Mouse (Mus musculus): ENCODE results near the gene Ucp1. TPM values are rescaled to one million over a fixed set of nuclear protein-coding genes. Genes with fewer than 3 reads are reported as not detected.
A peak's percentile ranks its signal among the peaks of the same experiment; 100 is the strongest.

Gene Ucp1
- polyA plus RNA-seq, 1 experiment from 2014 or later = not detected

DNA sequence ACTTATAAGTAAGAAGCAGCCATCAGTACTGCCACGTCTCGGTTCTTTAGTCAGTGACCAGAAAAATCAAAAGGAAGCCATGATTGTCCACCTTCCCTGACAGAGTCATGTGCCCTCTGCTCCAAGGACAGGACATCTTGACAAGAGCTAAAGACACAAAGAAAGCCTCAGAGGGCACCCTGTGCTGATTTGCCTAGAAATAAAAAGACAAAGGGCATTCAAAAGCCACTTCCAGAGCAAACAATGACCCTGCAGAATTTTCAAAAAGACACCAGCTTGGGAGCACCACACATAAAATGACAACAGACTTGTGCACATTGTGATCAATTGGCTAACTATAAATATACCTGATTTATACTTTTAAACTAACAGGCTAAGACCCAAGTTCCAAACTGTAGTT lies 25.5 kb downstream of the Ucp1 start:
- WGBS = 35% methylated on average over 2 of the region's 2 CpGs

DNA sequence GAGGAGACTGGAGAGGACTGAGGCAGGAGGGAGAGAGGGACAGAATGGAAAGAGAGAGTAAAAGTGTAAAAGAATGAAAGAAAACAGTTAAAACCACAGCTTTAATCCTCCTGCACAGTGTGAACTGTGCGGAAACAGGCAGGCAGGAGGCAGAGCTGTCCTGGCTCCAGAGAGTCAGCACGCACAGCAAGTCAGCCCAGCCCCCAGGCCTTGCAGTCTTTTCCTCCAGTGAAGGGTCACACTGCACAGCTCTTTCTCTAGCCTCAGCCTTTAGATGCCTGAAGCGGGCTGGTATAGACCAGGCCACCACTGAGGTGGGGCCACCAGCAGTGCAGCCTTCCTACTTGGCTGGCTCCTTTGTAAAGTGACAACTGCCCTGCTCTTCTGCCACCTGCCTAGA lies 30.4 kb downstream of the Ucp1 start:
- DNase-seq (ENCODE audit: low spot score) = no peak
- Histone ChIP-seq H3K4me3 (ENCODE audit: low read depth, low read length) (no peak overlapping the region), H3K27ac (ENCODE audit: low read depth, low read length) (no peak overlapping the region), H3K4me1 (replicated peaks; ENCODE audit: control insufficient read depth, insufficient read depth, low read length) (no peaks in the 10 kb centered on the region), H3K9me3 (ENCODE audit: control insufficient read depth, low read length) (no peaks in the 10 kb centered on the region), H3K36me3 (ENCODE audit: control insufficient read depth, insufficient read depth, low read length) (no peaks in the 10 kb centered on the region), H3K4me2 (replicated peaks; ENCODE audit: low read depth, low read length) (no peak overlapping the region), H3K27me3 (ENCODE audit: control insufficient read depth, insufficient read depth, low read length) (no peaks in the 10 kb centered on the region), H3K9ac (ENCODE audit: low read depth, low read length) (no peak overlapping the region)
- WGBS = 42% methylated on average over 3 of the region's 3 CpGs
- no peak for ATAC-seq (ENCODE audit: low FRiP score)

More for the DNA sequence above, 25.5 kb downstream of the Ucp1 start:
- no peak for DNase-seq (ENCODE audit: low spot score)
- Histone ChIP-seq H3K36me3 (ENCODE audit: control insufficient read depth, insufficient read depth, low read length) (no peaks in the 10 kb centered on the region), H3K9me3 (ENCODE audit: control insufficient read depth, low read length) (no peaks in the 10 kb centered on the region), H3K4me2 (replicated peaks; ENCODE audit: low read depth, low read length) (no peak overlapping the region), H3K27me3 (ENCODE audit: control insufficient read depth, insufficient read depth, low read length) (no peaks in the 10 kb centered on the region), H3K4me1 (replicated peaks; ENCODE audit: control insufficient read depth, insufficient read depth, low read length) (no peaks in the 10 kb centered on the region), H3K4me3 (ENCODE audit: low read depth, low read length) (no peak overlapping the region), H3K27ac (ENCODE audit: low read depth, low read length) (no peak overlapping the region), H3K9ac (ENCODE audit: low read depth, low read length) (no peak overlapping the region)
- ATAC-seq (ENCODE audit: low FRiP score) = no peak

DNA sequence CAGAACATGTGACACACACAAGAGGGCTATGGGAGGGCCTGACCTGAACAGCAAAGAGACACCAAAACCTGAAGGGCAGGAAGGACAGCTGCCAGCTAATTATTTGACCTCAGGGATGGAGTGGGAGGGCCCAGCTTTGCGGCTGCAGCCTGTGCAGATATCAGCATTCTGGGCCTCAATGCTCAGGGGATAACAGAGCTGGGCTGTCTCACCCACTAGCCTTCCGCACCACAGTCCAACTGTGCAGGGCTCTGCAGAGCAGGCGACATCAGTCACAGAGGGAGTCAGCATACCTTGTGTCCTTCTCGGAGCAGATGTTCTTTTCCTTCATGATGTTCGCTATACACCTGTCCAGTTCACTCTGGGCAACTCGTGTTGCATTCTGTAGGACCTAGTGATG lies 32.2 kb downstream of the Ucp1 start:
- H3K4me3 ChIP-seq (ENCODE audit: low read depth, low read length) = no peak overlapping the region
- no peaks in the 10 kb centered on the region for H3K36me3 ChIP-seq (ENCODE audit: control insufficient read depth, insufficient read depth, low read length)
- no peak overlapping the region for H3K9ac ChIP-seq (ENCODE audit: low read depth, low read length)
- no peak for ATAC-seq (ENCODE audit: low FRiP score)
- no peaks in the 10 kb centered on the region for H3K9me3 ChIP-seq (ENCODE audit: control insufficient read depth, low read length)
- no peak overlapping the region for H3K4me2 ChIP-seq (replicated peaks; ENCODE audit: low read depth, low read length)
- H3K4me1 ChIP-seq (replicated peaks; ENCODE audit: control insufficient read depth, insufficient read depth, low read length) = no peaks in the 10 kb centered on the region
- H3K27me3 ChIP-seq (ENCODE audit: control insufficient read depth, insufficient read depth, low read length) = no peaks in the 10 kb centered on the region
- DNase-seq (ENCODE audit: low spot score) = no peak
- WGBS = 92% methylated on average over 6 of the region's 6 CpGs
- H3K27ac ChIP-seq (ENCODE audit: low read depth, low read length) = no peak overlapping the region

DNA sequence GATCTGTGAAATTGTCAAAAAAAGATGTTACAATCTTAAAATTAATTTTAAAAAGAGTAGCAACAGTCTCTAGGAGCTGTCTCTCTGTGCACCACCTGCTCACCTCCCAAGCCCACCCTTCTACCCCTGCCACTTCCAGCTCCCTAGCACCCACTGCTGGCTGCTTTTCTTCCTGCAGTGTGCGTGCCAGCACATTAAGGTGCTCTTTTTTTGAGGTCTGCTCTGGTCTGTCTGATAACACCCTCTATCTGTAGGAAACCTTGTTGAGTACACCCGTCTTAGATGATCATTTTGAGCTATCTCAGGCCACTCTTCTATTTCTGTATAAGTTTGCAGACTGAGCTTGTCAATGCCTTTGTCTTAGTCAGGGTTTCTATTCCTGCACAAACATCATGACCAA lies 32.9 kb downstream of the Ucp1 start:
- Histone ChIP-seq H3K9ac (ENCODE audit: low read depth, low read length) (no peak overlapping the region), H3K36me3 (ENCODE audit: control insufficient read depth, insufficient read depth, low read length) (no peaks in the 10 kb centered on the region), H3K4me1 (replicated peaks; ENCODE audit: control insufficient read depth, insufficient read depth, low read length) (no peaks in the 10 kb centered on the region), H3K27ac (ENCODE audit: low read depth, low read length) (no peak overlapping the region), H3K4me3 (ENCODE audit: low read depth, low read length) (no peak overlapping the region), H3K9me3 (ENCODE audit: control insufficient read depth, low read length) (no peaks in the 10 kb centered on the region), H3K27me3 (ENCODE audit: control insufficient read depth, insufficient read depth, low read length) (no peaks in the 10 kb centered on the region), H3K4me2 (replicated peaks; ENCODE audit: low read depth, low read length) (no peak overlapping the region)
- 89% methylated on average over 2 of the region's 2 CpGs for WGBS
- ATAC-seq (ENCODE audit: low FRiP score) (no peak), DNase-seq (ENCODE audit: low spot score) (no peak)

DNA sequence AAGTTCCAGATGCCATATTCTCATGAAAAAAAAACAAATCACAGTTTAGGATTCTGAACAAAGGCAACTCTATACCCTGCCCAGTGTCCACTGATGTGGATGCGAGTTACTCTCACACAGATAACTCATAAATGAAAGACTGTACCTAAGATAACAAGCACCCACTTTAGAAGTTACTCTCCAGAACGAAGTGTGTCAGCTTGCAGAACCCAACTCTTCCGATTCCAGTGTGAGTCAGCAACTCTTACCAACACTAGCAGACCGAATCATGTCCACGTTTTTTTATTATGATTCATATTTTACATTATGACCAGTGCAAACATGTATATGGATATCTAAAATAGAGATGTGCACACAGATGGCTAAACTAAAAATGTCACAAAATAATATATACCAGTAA lies 37.7 kb downstream of the Ucp1 start:
- no peak overlapping the region for H3K27ac ChIP-seq (ENCODE audit: low read depth, low read length)
- 90% methylated on average over 5 of the region's 5 CpGs for WGBS
- H3K9me3 ChIP-seq (ENCODE audit: control insufficient read depth, low read length) = no peaks in the 10 kb centered on the region
- H3K4me2 ChIP-seq (replicated peaks; ENCODE audit: low read depth, low read length) = no peak overlapping the region
- ATAC-seq (ENCODE audit: low FRiP score) = no peak
- H3K9ac ChIP-seq (ENCODE audit: low read depth, low read length) = no peak overlapping the region
- no peaks in the 10 kb centered on the region for H3K36me3 ChIP-seq (ENCODE audit: control insufficient read depth, insufficient read depth, low read length)
- H3K4me3 ChIP-seq (ENCODE audit: low read depth, low read length) = no peak overlapping the region
- no peak for DNase-seq (ENCODE audit: low spot score)
- H3K27me3 ChIP-seq (ENCODE audit: control insufficient read depth, insufficient read depth, low read length) = no peaks in the 10 kb centered on the region
- no peaks in the 10 kb centered on the region for H3K4me1 ChIP-seq (replicated peaks; ENCODE audit: control insufficient read depth, insufficient read depth, low read length)

DNA sequence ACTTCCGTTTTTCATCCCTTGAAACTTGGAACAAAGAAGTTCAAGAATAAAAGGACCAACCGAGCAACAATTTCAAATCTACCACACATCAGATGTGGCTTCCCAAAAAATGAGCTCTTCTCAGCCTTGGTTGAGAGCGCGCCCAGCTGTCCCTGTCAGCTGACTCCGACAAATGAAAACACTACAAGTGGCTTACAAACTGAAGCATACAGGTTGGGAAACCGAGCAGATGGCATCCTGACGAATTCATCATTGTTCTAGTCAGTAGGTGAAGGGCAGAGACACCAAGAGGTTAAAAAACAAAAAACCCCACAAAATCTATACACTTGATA lies 41.4 kb downstream of the Ucp1 start:
- Histone ChIP-seq H3K9me3 (ENCODE audit: control insufficient read depth, low read length) (no peaks in the 10 kb centered on the region), H3K9ac (ENCODE audit: low read depth, low read length) (peak overlapping the region; percentile 81), H3K27me3 (ENCODE audit: control insufficient read depth, insufficient read depth, low read length) (no peaks in the 10 kb centered on the region), H3K36me3 (ENCODE audit: control insufficient read depth, insufficient read depth, low read length) (no peaks in the 10 kb centered on the region), H3K4me1 (replicated peaks; ENCODE audit: control insufficient read depth, insufficient read depth, low read length) (no peaks in the 10 kb centered on the region), H3K4me3 (ENCODE audit: low read depth, low read length) (peak overlapping the region; percentile 64), H3K4me2 (replicated peaks; ENCODE audit: low read depth, low read length) (peak overlapping the region; percentile 65), H3K27ac (ENCODE audit: low read depth, low read length) (peak overlapping the region; percentile 8; the same call in 1 of the 2 replicates)
- WGBS = 12% methylated on average over 7 of the region's 7 CpGs
- peak; percentile 56 for DNase-seq (ENCODE audit: low spot score)
- peak; percentile 11; the same call in 1 of the 2 replicates for ATAC-seq (ENCODE audit: low FRiP score)

DNA sequence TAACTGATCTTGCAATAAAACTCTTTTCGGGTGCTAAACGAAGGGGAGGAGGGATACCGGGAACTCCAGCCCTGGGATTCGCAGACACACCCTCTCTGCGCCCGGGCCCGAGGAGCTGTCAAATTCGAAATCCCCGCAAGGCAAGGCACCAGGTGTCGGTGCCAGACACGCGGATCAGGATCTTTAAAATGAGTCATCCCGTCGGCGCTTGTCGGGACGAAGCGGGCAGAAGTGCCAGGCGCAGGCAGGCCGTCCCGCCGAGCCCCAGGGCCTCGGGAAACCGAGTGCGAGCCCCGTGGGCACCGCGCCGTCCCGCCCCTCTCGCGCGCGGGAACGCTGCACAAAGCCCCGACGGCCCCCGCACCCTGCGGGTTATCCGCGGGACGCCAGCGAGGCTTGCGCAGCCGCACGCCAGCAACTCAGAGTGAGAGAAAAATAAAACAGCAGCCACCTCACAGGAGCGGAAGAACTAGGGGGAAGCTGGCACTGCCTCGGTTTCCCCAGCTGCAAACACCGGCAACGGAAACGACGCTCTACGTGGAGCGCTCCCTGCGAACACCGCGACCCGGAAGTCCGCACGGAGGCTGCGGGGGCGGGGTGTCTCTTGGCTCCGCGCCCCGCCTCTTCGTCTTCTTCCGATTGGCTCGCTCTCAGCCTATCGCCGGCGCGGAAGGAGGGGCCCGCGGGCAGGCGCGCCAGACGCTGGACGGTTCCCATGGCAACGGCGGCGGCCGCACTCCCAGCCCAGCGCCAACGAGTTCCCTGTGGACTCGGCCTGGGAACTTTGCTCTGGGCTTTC lies 41.9 kb downstream of the Ucp1 start, which contains the start of gene Elmod2:
TSS of gene Elmod2 (minus strand) at position 588 of the 799 bp plus-strand sequence.
- H3K27ac ChIP-seq (ENCODE audit: low read depth, low read length) = peak within 1 kb of the TSS; percentile 8; the same call in 1 of the 2 replicates
- H3K4me3 ChIP-seq (ENCODE audit: low read depth, low read length) = peak within 1 kb of the TSS; percentile 64
- no peaks in the 10 kb centered on the region for H3K36me3 ChIP-seq (ENCODE audit: control insufficient read depth, insufficient read depth, low read length)
- peak within 1 kb of the TSS; percentile 81 for H3K9ac ChIP-seq (ENCODE audit: low read depth, low read length)
- WGBS = 2% methylated on average over 71 of the region's 85 CpGs
- H3K27me3 ChIP-seq (ENCODE audit: control insufficient read depth, insufficient read depth, low read length) = no peaks in the 10 kb centered on the region
- peak within 1 kb of the TSS; percentile 65 for H3K4me2 ChIP-seq (replicated peaks; ENCODE audit: low read depth, low read length)
- peak; percentile 99 for DNase-seq (ENCODE audit: low spot score)
- peak; percentile 99 for ATAC-seq (ENCODE audit: low FRiP score)
- H3K4me1 ChIP-seq (replicated peaks; ENCODE audit: control insufficient read depth, insufficient read depth, low read length) = no peaks in the 10 kb centered on the region
- H3K9me3 ChIP-seq (ENCODE audit: control insufficient read depth, low read length) = no peaks in the 10 kb centered on the region

DNA sequence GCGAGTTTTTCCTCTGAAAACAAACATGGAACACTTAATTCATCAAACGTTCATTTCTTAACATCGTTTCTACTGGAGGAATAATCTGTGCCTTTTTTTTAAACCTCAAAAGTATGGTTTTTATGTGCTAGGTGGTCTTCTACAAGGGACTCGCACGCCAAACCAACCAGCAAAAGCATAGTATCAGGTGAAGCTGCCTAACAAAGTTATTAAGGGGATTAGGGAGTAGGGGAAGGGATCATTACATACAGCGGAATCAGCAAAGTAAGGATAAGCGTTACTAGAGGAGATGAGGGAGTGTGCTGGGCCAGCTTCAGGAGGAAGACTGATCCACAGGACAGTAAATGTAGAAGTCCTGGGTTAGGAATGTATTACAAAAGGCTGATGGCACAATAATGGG lies 42.7 kb downstream of the Ucp1 start:
- DNase-seq (ENCODE audit: low spot score) = no peak
- no peaks in the 10 kb centered on the region for H3K4me1 ChIP-seq (replicated peaks; ENCODE audit: control insufficient read depth, insufficient read depth, low read length)
- no peaks in the 10 kb centered on the region for H3K9me3 ChIP-seq (ENCODE audit: control insufficient read depth, low read length)
- H3K36me3 ChIP-seq (ENCODE audit: control insufficient read depth, insufficient read depth, low read length) = no peaks in the 10 kb centered on the region
- 15% methylated on average over 7 of the region's 7 CpGs for WGBS
- no peak overlapping the region for H3K27ac ChIP-seq (ENCODE audit: low read depth, low read length)
- peak overlapping the region; percentile 42 for H3K4me2 ChIP-seq (replicated peaks; ENCODE audit: low read depth, low read length)
- peak; percentile 13; the same call in 1 of the 2 replicates for ATAC-seq (ENCODE audit: low FRiP score)
- H3K27me3 ChIP-seq (ENCODE audit: control insufficient read depth, insufficient read depth, low read length) = no peaks in the 10 kb centered on the region
- no peak overlapping the region for H3K9ac ChIP-seq (ENCODE audit: low read depth, low read length)
- peak overlapping the region; percentile 64 for H3K4me3 ChIP-seq (ENCODE audit: low read depth, low read length)

DNA sequence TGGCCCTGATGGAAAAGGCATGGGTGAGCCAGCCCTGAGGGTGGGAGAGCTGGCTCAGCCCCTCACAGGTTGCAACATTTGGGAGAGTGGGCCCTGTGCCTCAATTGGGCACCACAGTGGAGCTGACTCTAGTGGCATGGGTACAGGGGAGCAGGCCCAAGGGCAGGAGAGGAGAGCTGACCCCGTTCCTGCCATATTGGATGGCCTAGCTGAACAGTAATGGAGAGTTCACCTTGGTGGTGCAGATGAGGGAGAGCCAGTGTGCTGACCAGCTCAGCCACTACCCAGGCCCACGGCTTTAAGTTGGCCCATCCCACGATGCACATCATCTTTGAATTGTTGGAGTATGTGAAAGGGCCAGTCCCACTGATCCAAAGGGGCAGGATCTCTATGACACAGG lies 51.9 kb downstream of the Ucp1 start:
- no peak for ATAC-seq (ENCODE audit: low FRiP score)
- no peak overlapping the region for H3K4me2 ChIP-seq (replicated peaks; ENCODE audit: low read depth, low read length)

More for the DNA sequence above, 51.9 kb downstream of the Ucp1 start:
- Histone ChIP-seq H3K27ac (ENCODE audit: low read depth, low read length) (no peak overlapping the region), H3K9ac (ENCODE audit: low read depth, low read length) (no peak overlapping the region), H3K36me3 (ENCODE audit: control insufficient read depth, insufficient read depth, low read length) (no peaks in the 10 kb centered on the region), H3K4me1 (replicated peaks; ENCODE audit: control insufficient read depth, insufficient read depth, low read length) (no peaks in the 10 kb centered on the region), H3K27me3 (ENCODE audit: control insufficient read depth, insufficient read depth, low read length) (no peaks in the 10 kb centered on the region), H3K4me3 (ENCODE audit: low read depth, low read length) (no peak overlapping the region), H3K9me3 (ENCODE audit: control insufficient read depth, low read length) (no peaks in the 10 kb centered on the region)
- no peak for DNase-seq (ENCODE audit: low spot score)
- 83% methylated on average over 3 of the region's 3 CpGs for WGBS

Data from hindbrain, embryonic 11.5 days (tissue).